Mouse (Mus musculus): ENCODE measurements around the gene Alg11. TPM values are rescaled to one million over a fixed set of nuclear protein-coding genes. Genes with fewer than 3 reads are reported as not detected.

Alg11 gene
- polyA plus RNA-seq (2016; fragmentation: Nextera tagmentation; extraction: Ambion mirVana): 34.6 and 41.6 TPM in 2 replicates

DNA sequence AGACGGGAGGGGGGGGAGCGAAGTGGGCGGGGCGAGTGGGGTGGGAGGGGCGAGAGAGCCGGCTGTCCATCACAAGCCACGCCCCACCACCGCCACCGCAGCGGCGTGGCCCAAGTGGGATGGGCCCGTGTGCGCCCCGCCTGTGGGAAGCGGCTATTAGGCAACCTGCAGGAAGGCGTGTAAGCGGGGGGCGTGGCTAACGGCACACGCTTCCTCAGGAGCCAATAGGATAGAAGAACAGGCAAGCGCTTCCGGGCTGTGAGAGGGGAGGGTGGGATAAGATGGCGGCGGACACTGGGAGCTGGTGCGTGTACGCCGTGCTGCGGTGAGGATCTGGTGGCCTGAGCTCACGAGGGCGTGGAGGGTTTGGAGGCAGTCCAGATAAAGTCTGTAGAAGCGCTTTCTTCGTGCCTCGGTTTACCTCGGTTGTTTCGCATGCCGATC lies at the start of gene Alg11:
Alg11 (plus strand) TSS at position 276 of the 444 bp plus-strand sequence.
- DNase-seq (ENCODE audit: extremely low spot score, low spot score): peak; percentile 95
- 0% methylated on average over 33 of the region's 36 CpGs for WGBS
- peak within 1 kb of the TSS; percentile 86 for H3K27ac ChIP-seq
- H3K36me3 ChIP-seq (replicated peaks): peaks cover 37% of the 10 kb centered on the region
- peaks cover 24% of the 10 kb centered on the region for H3K4me1 ChIP-seq
- peak within 1 kb of the TSS; percentile 72 for H3K4me3 ChIP-seq
- H3K27me3 ChIP-seq (ENCODE audit: poor library complexity, severe bottlenecking): peaks cover 31% of the 10 kb centered on the region
- H3K9me3 ChIP-seq: peaks cover 1% of the 10 kb centered on the region; the same call in 1 of the 2 replicates

DNA sequence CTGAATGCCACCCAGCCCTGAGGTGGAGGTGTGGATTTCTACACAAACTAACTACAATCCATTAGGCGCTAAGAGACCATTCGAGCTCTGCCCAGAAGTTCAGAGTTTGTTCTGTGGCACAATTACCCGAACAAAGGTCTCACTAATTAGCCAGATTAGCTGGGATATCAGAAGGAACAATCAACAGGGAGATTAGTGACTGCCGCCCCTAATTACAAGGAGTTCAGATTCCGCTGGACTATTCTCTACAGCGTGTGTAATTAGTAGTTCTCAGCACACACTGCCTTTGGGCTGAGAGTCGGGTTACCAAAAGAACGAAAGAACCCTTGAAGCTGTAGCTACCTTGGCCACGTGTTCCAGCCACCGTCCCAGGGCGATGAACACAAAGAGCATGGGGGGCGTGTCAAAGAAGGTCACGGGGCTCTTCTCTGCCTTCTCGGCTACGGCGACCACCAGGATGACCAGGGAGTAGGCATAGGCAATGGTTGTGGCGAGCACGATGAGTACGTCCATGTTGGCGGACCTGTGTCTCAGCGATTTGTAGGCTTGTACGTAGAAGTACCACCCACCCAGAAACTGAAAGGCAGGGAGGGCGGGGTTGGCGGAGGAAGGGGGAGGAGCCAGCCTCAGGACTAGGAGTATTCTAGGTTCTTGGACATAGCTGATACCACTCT lies 47.4 kb upstream of the Alg11 start:
- H3K27me3 ChIP-seq (ENCODE audit: poor library complexity, severe bottlenecking): peaks cover 93% of the 10 kb centered on the region
- 33% methylated on average over 24 of the region's 24 CpGs for WGBS
- H3K27ac ChIP-seq: no peak overlapping the region
- peaks cover 19% of the 10 kb centered on the region for H3K4me1 ChIP-seq
- peak overlapping the region; percentile 37 for H3K4me3 ChIP-seq
- peak; percentile 54 for DNase-seq (ENCODE audit: extremely low spot score, low spot score)
- H3K9me3 ChIP-seq: peaks cover 3% of the 10 kb centered on the region; the same call in 1 of the 2 replicates
- H3K36me3 ChIP-seq (replicated peaks): no peaks in the 10 kb centered on the region

- DNase-seq (ENCODE audit: extremely low spot score, low spot score): no peak
- H3K9me3 ChIP-seq: peaks cover 3% of the 10 kb centered on the region; the same call in 1 of the 2 replicates
- no peaks in the 10 kb centered on the region for H3K36me3 ChIP-seq (replicated peaks)
- H3K4me3 ChIP-seq: no peak overlapping the region
- 33% methylated on average over 7 of the region's 7 CpGs for WGBS
- H3K27me3 ChIP-seq (ENCODE audit: poor library complexity, severe bottlenecking): peaks cover 87% of the 10 kb centered on the region
- peaks cover 18% of the 10 kb centered on the region for H3K4me1 ChIP-seq
- H3K27ac ChIP-seq: no peak overlapping the region
These were observed 42.8 kb upstream of the Alg11 start for GRCm38 (mm10) chr8:22017731-22018130.

GRCm38 (mm10) chr8:22019498-22019897 lies 41.0 kb upstream of the Alg11 start:
- peaks cover 9% of the 10 kb centered on the region for H3K4me1 ChIP-seq
- 93% methylated on average over 5 of the region's 5 CpGs for WGBS
- H3K27me3 ChIP-seq (ENCODE audit: poor library complexity, severe bottlenecking): peaks cover 75% of the 10 kb centered on the region
- H3K4me3 ChIP-seq: no peak overlapping the region
- H3K36me3 ChIP-seq (replicated peaks): no peaks in the 10 kb centered on the region
- no peak for DNase-seq (ENCODE audit: extremely low spot score, low spot score)
- peaks cover 3% of the 10 kb centered on the region; the same call in 1 of the 2 replicates for H3K9me3 ChIP-seq
- H3K27ac ChIP-seq: no peak overlapping the region

DNA sequence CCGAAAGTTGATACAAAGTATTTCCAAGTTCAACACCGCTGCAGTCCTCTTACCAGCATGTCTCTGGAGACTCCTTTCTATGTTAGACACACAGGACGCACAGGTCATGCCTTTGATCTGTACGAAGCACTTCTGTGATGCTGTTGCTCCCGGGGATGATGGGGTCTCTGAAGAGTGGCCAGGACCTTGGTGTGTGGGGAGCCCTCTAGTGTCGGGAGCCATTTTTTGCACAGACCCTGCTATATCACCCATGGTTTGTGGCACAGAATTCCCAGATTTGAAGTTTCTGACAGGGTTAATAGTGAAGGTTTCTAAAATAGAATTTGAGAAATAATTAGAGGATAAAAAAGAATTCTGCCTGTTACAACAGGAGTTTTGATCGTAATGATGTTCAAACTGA lies 38.3 kb upstream of the Alg11 start:
- 61% methylated on average over 7 of the region's 7 CpGs for WGBS
- no peak overlapping the region for H3K27ac ChIP-seq
- H3K4me3 ChIP-seq: no peak overlapping the region
- H3K9me3 ChIP-seq: no peaks in the 10 kb centered on the region
- H3K27me3 ChIP-seq (ENCODE audit: poor library complexity, severe bottlenecking): peaks cover 48% of the 10 kb centered on the region
- H3K4me1 ChIP-seq: peaks cover 9% of the 10 kb centered on the region
- H3K36me3 ChIP-seq (replicated peaks): no peaks in the 10 kb centered on the region
- no peak for DNase-seq (ENCODE audit: extremely low spot score, low spot score)

- Histone ChIP-seq H3K4me3 (no peak overlapping the region), H3K4me1 (no peaks in the 10 kb centered on the region), H3K36me3 (replicated peaks) (no peaks in the 10 kb centered on the region), H3K27me3 (ENCODE audit: poor library complexity, severe bottlenecking) (peaks cover 19% of the 10 kb centered on the region), H3K9me3 (no peaks in the 10 kb centered on the region), H3K27ac (no peak overlapping the region)
- WGBS: 87% methylated on average over 4 of the region's 4 CpGs
- DNase-seq (ENCODE audit: extremely low spot score, low spot score): no peak
These were observed 35.3 kb upstream of the Alg11 start for GRCm38 (mm10) chr8:22025241-22025640.

GRCm38 (mm10) chr8:22028973-22029372 lies 31.5 kb upstream of the Alg11 start:
- no peaks in the 10 kb centered on the region for H3K36me3 ChIP-seq (replicated peaks)
- WGBS: 89% methylated on average over 3 of the region's 3 CpGs
- no peaks in the 10 kb centered on the region for H3K4me1 ChIP-seq
- no peaks in the 10 kb centered on the region for H3K9me3 ChIP-seq
- H3K27ac ChIP-seq: no peak overlapping the region
- no peak overlapping the region for H3K4me3 ChIP-seq
- no peaks in the 10 kb centered on the region for H3K27me3 ChIP-seq (ENCODE audit: poor library complexity, severe bottlenecking)
- no peak for DNase-seq (ENCODE audit: extremely low spot score, low spot score)

- Histone ChIP-seq H3K4me3 (no peak overlapping the region), H3K9me3 (no peaks in the 10 kb centered on the region), H3K27me3 (ENCODE audit: poor library complexity, severe bottlenecking) (no peaks in the 10 kb centered on the region), H3K36me3 (replicated peaks) (no peaks in the 10 kb centered on the region), H3K27ac (no peak overlapping the region), H3K4me1 (no peaks in the 10 kb centered on the region)
- DNase-seq (ENCODE audit: extremely low spot score, low spot score): no peak
- WGBS: 90% methylated on average over 3 of the region's 3 CpGs
These were observed 29.5 kb upstream of the Alg11 start for GRCm38 (mm10) chr8:22030990-22031389.

GRCm38 (mm10) chr8:22036137-22036536 lies 24.4 kb upstream of the Alg11 start:
- Histone ChIP-seq H3K27me3 (ENCODE audit: poor library complexity, severe bottlenecking) (peaks cover 13% of the 10 kb centered on the region), H3K4me1 (peaks cover 14% of the 10 kb centered on the region), H3K9me3 (no peaks in the 10 kb centered on the region), H3K27ac (no peak overlapping the region), H3K36me3 (replicated peaks) (no peaks in the 10 kb centered on the region), H3K4me3 (no peak overlapping the region)
- WGBS: 93% methylated on average over 9 of the region's 9 CpGs
- no peak for DNase-seq (ENCODE audit: extremely low spot score, low spot score)

- Histone ChIP-seq H3K27me3 (ENCODE audit: poor library complexity, severe bottlenecking) (peaks cover 13% of the 10 kb centered on the region), H3K4me1 (peaks cover 14% of the 10 kb centered on the region), H3K36me3 (replicated peaks) (no peaks in the 10 kb centered on the region), H3K4me3 (no peak overlapping the region), H3K27ac (no peak overlapping the region), H3K9me3 (no peaks in the 10 kb centered on the region)
- DNase-seq (ENCODE audit: extremely low spot score, low spot score): no peak
- 90% methylated on average over 7 of the region's 7 CpGs for WGBS
These were observed 23.5 kb upstream of the Alg11 start for GRCm38 (mm10) chr8:22037022-22037421.

GRCm38 (mm10) chr8:22039468-22040152 lies 20.9 kb upstream of the Alg11 start:
- H3K27me3 ChIP-seq (ENCODE audit: poor library complexity, severe bottlenecking): peaks cover 13% of the 10 kb centered on the region
- DNase-seq (ENCODE audit: extremely low spot score, low spot score): no peak
- peaks cover 23% of the 10 kb centered on the region for H3K4me1 ChIP-seq
- no peaks in the 10 kb centered on the region for H3K36me3 ChIP-seq (replicated peaks)
- no peaks in the 10 kb centered on the region for H3K9me3 ChIP-seq
- H3K4me3 ChIP-seq: peak overlapping the region; percentile 22
- WGBS: 8% methylated on average over 15 of the region's 15 CpGs
- H3K27ac ChIP-seq: peak overlapping the region; percentile 56

DNA sequence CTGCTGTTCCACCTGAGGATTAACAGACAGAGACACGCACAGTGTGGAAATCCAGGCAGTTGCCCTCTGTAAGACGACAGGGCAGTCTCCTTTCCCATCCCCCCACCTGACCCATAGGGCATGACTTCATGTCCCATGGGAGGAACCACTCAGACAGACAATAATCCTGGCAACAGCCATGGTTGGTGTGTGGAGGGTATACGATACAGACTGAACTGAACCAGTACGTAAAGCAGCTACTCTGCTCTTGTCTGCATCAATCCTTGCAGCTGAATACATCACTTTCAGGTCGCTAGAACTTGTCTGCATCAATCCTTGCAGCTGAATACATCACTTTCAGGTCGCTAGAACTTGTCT lies 20.4 kb upstream of the Alg11 start:
- Histone ChIP-seq H3K27ac (no peak overlapping the region), H3K4me3 (no peak overlapping the region), H3K36me3 (replicated peaks) (no peaks in the 10 kb centered on the region), H3K27me3 (ENCODE audit: poor library complexity, severe bottlenecking) (peaks cover 13% of the 10 kb centered on the region), H3K9me3 (no peaks in the 10 kb centered on the region), H3K4me1 (peaks cover 23% of the 10 kb centered on the region)
- DNase-seq (ENCODE audit: extremely low spot score, low spot score): no peak
- 38% methylated on average over 6 of the region's 6 CpGs for WGBS

DNA sequence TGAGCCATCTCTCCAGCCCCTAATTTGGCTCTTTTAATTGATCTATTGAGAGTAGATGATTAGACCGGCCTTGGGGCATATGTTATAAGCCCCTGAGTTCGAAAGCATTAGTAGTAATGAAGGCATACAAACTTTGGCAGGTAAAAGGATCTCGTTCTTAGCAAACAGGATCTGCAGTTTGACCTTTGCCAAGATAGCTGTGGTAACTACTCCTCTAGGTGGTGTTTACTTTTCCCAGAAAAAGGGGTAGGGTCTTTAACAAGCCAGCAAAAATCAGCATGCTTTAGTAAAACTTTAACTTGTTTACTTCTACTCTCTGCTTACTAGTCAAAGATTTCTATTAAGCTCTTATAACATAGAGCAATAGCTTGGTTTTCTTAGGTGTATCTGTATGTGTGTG lies 18.0 kb upstream of the Alg11 start:
- H3K4me3 ChIP-seq: no peak overlapping the region
- peaks cover 23% of the 10 kb centered on the region for H3K4me1 ChIP-seq
- no peaks in the 10 kb centered on the region for H3K36me3 ChIP-seq (replicated peaks)
- no peak for DNase-seq (ENCODE audit: extremely low spot score, low spot score)
- no peak overlapping the region for H3K27ac ChIP-seq
- H3K27me3 ChIP-seq (ENCODE audit: poor library complexity, severe bottlenecking): peaks cover 13% of the 10 kb centered on the region
- H3K9me3 ChIP-seq: no peaks in the 10 kb centered on the region
- WGBS: 87% methylated on average over 3 of the region's 3 CpGs
